Mouse (Mus musculus): ENCODE data around the gene Nccrp1. TPM values are rescaled to one million over a fixed set of nuclear protein-coding genes. Genes with fewer than 3 reads are reported as not detected.

The Nccrp1 gene
- polyA plus RNA-seq, 1 experiment from 2014 or later: not detected

DNA sequence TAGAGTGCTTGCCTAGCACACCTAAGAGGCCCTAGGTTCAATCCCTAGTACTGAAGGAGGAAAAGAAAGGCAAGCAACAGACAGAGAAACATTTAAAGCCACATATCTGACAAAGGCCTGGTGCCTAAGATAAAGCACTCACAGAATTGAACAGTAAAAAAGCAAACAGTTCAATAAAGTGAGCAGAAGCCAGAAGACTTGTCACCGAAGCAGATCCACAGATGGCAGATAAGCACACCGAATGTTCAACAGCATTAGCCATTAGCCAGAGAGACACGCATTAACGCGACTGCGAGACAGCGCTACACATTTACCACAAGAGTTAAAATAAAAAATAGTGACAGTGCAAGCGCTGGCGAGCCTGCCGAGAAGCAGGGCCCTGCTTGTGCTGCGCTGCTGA is 35.8 kb upstream of the Nccrp1 start:
- ChIA-PET POLR2A (no interaction called here), CTCF (no interaction called here)
- ATAC-seq (no peak), DNase-seq (ENCODE audit: low read depth, low spot score) (no peak)
- in situ Hi-C loops (cut with MboI; ENCODE audit: low pct_unique_long_range_greater_than_20kb): no loop called here
- no peak for TF ChIP-seq CTCF (IDR thresholded peaks at IDR 0.05)
- H3K27me3 ChIP-seq: no peaks in the 10 kb centered on the region

DNA sequence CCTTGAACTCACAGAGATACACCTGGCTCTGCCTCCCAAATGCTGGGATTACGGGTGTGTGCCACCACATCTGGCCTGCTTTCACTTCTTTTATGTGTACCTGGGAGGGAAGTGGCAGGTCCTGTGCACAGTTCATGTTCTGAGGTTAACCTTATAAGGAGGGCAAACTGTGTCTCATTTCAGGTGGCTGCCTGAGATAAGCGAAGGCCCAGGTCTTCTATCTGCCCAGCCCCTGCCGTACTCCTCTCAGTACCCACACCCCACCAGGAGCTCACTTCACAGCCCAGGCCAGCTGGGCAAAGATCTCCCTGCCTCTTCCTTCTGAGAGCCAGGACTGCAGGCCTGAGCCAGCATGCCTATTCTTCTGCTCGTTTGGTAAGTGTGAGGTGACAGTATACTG is 34.7 kb upstream of the Nccrp1 start:
- DNase-seq (ENCODE audit: low read depth, low spot score): no peak
- in situ Hi-C loops (cut with MboI; ENCODE audit: low pct_unique_long_range_greater_than_20kb): no loop called here
- no peak for TF ChIP-seq CTCF (IDR thresholded peaks at IDR 0.05)
- ChIA-PET CTCF (no interaction called here), POLR2A (no interaction called here)
- no peaks in the 10 kb centered on the region for H3K27me3 ChIP-seq
- ATAC-seq: no peak

DNA sequence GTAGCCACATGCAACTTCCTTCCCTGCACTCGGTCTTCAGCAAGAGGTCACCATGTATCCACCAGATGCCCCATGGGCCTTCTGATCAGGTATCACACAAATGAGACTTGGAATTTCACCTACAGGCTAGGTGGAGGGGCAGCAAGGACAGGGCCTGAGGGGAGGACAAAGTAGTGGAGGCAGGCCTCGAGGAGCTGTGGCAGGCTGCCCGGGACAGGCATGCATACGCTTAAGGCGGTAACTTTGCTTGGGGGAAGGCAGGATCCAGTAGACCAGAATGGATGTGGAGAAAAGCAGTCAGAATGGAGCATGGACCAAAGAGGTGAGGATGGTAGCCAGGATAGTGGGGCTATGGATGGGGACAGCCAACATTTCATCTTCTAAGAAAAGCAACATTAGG is 32.8 kb upstream of the Nccrp1 start:
- ATAC-seq (no peak), DNase-seq (ENCODE audit: low read depth, low spot score) (no peak)
- in situ Hi-C loops (cut with MboI; ENCODE audit: low pct_unique_long_range_greater_than_20kb): no loop called here
- H3K27me3 ChIP-seq: no peaks in the 10 kb centered on the region
- ChIA-PET CTCF (interaction anchor here (1.1 to 1.4 kb wide), 2 partner anchors 11 to 14 kb away, joined by 3 to 4 read pairs; no protein-coding TSS in a partner anchor), POLR2A (no interaction called here)
- no peak for TF ChIP-seq CTCF (IDR thresholded peaks at IDR 0.05)

DNA sequence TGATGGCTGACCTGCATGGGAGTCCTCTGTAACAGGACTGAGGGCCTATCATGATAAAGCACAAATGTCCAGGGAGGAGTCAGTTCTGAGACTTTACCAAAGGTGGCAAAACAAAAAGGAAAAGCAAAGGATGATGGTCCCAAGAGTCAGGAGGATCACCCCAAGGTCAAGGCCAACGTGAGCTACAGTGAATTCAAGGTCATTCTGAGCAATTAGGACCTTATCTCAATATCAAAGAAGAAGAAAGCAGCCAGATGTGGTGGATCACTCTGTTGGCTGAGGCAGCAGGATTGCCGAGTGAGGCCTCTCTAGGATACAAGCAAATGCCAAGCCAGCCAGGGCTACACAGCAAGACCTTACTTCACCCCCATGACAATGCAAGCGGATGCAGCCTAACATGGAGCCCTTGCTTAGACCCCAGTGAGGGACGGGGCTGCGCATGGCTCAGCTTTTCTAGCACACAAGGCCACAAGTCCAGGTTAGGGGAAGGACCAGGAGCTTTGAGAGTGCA is 31.5 kb upstream of the Nccrp1 start:
- CTCF ChIA-PET: interaction anchor here (1.1 to 1.4 kb wide), 3 partner anchors 10 to 49 kb away, joined by 3 to 4 read pairs (median 3); no protein-coding TSS in a partner anchor

DNA sequence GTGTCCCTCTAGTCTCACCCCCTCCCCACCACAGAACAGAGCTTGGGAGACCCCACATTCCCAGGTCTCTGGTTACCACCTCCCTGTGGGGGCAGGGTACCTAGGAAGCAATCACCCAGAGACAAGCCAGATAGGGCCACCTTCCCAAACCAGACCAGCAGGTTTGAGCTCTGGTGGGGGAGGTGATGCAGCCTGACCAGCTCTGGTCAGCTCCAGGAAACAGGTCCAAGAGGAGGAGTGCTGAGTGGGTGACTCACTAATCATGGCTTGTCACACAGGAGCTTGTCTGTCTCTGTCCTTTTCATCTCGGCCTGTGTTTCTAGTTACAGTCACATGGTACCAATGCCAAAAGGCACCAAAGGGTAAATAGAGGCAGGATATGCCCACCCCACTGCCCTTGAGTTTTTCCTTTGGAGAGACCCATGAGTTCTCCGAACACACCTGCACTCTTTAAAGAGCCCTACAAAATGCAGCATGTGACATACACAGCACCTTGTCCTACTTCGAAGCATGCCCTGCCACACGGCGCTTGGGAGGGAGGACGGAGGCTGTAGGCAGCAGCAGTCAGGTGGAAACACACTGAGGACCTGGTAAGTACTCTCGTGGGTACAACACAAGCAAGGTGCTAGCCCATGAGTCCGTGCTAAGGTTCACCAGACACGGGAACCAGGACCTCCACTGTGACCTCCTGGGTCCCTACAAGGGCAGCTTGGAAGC is 30.9 kb upstream of the Nccrp1 start:
- ChIA-PET POLR2A (no interaction called here), CTCF (interaction anchor here (1.3 to 1.6 kb wide), 3 partner anchors 18 to 49 kb away, joined by 3 to 6 read pairs (median 4); no protein-coding TSS in a partner anchor)
- TF ChIP-seq CTCF (IDR thresholded peaks at IDR 0.05): no peak
- DNase-seq (ENCODE audit: low read depth, low spot score) (no peak), ATAC-seq (no peak)
- in situ Hi-C loops (cut with MboI; ENCODE audit: low pct_unique_long_range_greater_than_20kb): no loop called here
- H3K27me3 ChIP-seq: no peaks in the 10 kb centered on the region

More for the DNA sequence above, 31.5 kb upstream of the Nccrp1 start:
- in situ Hi-C loops (cut with MboI; ENCODE audit: low pct_unique_long_range_greater_than_20kb): no loop called here
- no peaks in the 10 kb centered on the region for H3K27me3 ChIP-seq
- POLR2A ChIA-PET: interaction anchor here (0.9 kb wide), 1 partner anchor 15 kb away, joined by 4 read pairs; no protein-coding TSS in a partner anchor
- ATAC-seq: no peak
- TF ChIP-seq CTCF (IDR thresholded peaks at IDR 0.05): no peak
- DNase-seq (ENCODE audit: low read depth, low spot score): no peak

DNA sequence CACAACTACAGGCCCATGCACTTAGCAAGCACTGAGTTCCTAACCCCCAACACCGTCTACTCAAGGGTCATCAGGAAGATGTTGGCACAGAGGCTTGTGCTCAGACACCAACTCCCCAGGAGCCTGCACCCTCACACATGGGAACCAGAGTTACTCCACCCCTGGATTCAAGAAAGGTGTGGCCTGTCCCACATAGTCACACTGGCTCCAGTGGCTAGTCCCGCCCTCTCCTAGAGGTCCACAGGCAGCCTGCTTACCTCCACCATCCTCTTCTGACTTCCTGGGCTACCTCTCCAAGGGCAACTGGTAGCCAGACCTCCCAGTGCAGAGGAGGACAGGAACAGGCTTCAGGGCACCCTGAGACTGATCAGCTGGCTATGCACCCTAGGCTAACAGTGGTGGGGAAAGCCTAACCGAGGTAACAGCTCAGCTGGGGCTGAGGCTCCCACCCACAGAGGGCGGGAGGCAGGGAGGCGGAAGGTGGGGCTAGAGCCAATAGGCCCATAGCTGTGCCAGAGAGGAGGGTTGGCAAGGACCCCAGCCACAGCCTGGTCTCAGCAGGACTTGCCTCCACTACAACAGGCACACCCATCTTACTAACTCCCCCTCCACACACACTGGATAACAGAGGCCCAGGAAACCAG is 29.3 kb upstream of the Nccrp1 start:
- DNase-seq (ENCODE audit: low read depth, low spot score) (no peak), ATAC-seq (no peak)
- H3K27me3 ChIP-seq: no peaks in the 10 kb centered on the region
- CTCF ChIA-PET: interaction anchor here (1.1 to 1.6 kb wide), 5 partner anchors 8 to 24 kb away, joined by 3 to 6 read pairs (median 3); no protein-coding TSS in a partner anchor
- no peak for TF ChIP-seq CTCF (IDR thresholded peaks at IDR 0.05)
- POLR2A ChIA-PET: no interaction called here
- in situ Hi-C loops (cut with MboI; ENCODE audit: low pct_unique_long_range_greater_than_20kb): no loop called here

DNA sequence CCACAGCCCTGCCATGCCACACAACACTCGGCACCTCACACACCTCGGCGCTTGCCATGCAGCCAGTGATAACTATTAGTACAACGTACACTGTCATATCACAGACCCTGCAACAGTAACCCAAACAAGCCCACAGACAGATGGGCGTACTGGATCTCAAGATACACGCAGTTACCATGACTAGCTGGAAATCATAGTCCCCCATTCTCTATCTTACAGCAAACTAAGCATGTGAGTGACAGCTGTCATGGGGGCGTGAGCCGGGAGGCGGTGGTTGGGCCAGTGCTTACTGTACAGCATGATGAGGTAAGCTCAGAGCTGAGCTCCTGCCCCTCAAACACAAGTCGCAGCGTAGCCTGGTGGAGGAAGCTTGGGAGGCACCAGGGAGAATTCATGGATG is 28.5 kb upstream of the Nccrp1 start:
- TF ChIP-seq CTCF (IDR thresholded peaks at IDR 0.05): no peak
- ATAC-seq: no peak
- in situ Hi-C loops (cut with MboI; ENCODE audit: low pct_unique_long_range_greater_than_20kb): no loop called here
- no peaks in the 10 kb centered on the region for H3K27me3 ChIP-seq
- ChIA-PET POLR2A (interaction anchor here (1.2 kb wide), 1 partner anchor 21 kb away, joined by 3 read pairs; no protein-coding TSS in a partner anchor), CTCF (interaction anchor here (1.1 kb wide), 1 partner anchor 9 kb away, joined by 3 read pairs; no protein-coding TSS in a partner anchor)
- no peak for DNase-seq (ENCODE audit: low read depth, low spot score)

DNA sequence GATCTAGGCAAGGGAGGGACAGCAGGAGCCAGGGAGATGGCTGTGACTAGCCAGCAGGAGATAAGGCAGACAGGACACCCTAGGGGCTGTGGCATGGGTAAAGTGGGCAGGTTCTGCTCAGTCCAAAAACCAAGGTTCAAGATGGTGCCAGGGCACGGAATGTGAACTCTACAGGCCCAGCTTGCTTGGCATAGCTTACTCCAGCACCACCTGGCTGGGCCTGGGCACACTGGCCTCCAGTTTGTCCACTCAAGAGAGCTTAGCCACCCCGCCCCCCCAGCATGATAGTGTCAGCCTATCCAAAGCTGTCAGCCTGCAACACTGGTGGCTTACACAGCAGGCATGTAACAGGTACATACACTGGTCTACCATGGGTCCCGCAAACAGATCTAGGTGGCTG is 26.2 kb upstream of the Nccrp1 start:
- no peak for ATAC-seq
- POLR2A ChIA-PET: no interaction called here
- TF ChIP-seq CTCF (IDR thresholded peaks at IDR 0.05): no peak
- DNase-seq (ENCODE audit: low read depth, low spot score): no peak
- CTCF ChIA-PET: interaction anchor here (1.0 kb wide), 1 partner anchor 18 kb away, joined by 3 read pairs; no protein-coding TSS in a partner anchor
- in situ Hi-C loops (cut with MboI; ENCODE audit: low pct_unique_long_range_greater_than_20kb): no loop called here
- no peaks in the 10 kb centered on the region for H3K27me3 ChIP-seq

DNA sequence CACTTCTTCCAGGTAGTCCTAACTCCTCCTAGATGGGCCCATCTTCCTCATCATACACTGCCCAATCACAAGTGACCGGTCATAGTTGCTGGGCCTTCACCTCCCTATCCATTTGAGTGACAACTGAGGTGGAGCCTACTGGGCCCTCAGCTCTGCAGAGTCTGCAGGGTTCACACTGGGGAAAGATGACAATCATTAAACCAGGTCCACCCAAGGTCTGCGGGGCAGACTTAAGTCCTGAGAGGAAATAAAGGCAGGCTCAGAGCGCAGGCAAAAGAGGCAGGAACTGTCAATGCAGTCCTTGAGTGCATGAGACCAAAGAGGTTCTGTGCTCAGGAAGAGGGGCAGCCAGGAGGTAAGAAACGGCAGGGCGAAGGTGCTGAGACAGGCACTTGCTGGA is 25.6 kb upstream of the Nccrp1 start:
- POLR2A ChIA-PET: interaction anchor here (1.2 kb wide), 1 partner anchor 24 kb away, joined by 3 read pairs; no protein-coding TSS in a partner anchor
- in situ Hi-C loops (cut with MboI; ENCODE audit: low pct_unique_long_range_greater_than_20kb): no loop called here
- TF ChIP-seq CTCF (IDR thresholded peaks at IDR 0.05): no peak
- no peaks in the 10 kb centered on the region for H3K27me3 ChIP-seq
- CTCF ChIA-PET: interaction anchor here (3.2 kb wide), 1 partner anchor 29 kb away, joined by 17 read pairs; no protein-coding TSS in a partner anchor
- DNase-seq (ENCODE audit: low read depth, low spot score): no peak
- ATAC-seq: no peak

DNA sequence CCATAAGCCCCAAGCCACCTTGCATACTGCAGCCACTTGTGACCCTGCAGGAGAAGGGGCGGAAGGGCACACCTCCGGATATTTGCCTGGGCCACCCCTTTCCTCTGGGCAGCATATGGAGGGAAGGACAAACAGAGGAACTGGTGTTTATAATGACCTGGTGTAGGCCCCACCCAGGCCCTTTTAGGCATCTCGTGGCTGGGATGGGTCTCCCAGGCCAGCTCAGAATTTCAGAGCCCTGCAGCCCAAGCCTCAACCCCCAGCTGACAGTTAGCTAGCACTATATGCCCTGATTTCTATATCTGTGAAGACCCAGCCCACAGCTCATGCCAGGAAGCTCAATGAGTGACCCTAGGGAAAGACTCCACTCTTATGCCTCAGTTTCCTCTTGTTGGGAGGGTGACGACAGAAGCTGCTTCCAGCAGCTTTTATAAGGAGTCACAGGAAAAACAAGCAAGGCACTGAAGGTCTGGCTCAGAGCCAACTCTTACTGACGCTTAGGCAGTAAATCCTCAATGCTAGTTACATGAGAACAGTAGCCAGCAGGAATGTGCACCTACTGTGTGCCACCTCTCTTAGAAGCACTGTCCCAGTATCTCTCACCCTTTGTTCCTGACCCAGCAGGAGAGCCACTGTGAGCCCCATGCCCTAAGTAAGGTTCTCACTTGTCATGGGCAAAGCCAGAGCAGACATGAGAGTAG is 24.1 kb upstream of the Nccrp1 start:
- no peaks in the 10 kb centered on the region for H3K27me3 ChIP-seq
- POLR2A ChIA-PET: interaction anchor here (1.6 kb wide), 1 partner anchor 24 kb away, joined by 8 read pairs; no protein-coding TSS in a partner anchor
- CTCF ChIA-PET: interaction anchor here (1.0 to 3.2 kb wide), 4 partner anchors 13 to 30 kb away, joined by 4 to 17 read pairs (median 4); no protein-coding TSS in a partner anchor
- ATAC-seq: no peak
- in situ Hi-C loops (cut with MboI; ENCODE audit: low pct_unique_long_range_greater_than_20kb): no loop called here
- no peak for TF ChIP-seq CTCF (IDR thresholded peaks at IDR 0.05)
- DNase-seq (ENCODE audit: low read depth, low spot score): no peak

Measured in Patski (cell line).